Comparison of ENCODE assay signal across 8 mouse cellular contexts in the genomic region with DNA sequence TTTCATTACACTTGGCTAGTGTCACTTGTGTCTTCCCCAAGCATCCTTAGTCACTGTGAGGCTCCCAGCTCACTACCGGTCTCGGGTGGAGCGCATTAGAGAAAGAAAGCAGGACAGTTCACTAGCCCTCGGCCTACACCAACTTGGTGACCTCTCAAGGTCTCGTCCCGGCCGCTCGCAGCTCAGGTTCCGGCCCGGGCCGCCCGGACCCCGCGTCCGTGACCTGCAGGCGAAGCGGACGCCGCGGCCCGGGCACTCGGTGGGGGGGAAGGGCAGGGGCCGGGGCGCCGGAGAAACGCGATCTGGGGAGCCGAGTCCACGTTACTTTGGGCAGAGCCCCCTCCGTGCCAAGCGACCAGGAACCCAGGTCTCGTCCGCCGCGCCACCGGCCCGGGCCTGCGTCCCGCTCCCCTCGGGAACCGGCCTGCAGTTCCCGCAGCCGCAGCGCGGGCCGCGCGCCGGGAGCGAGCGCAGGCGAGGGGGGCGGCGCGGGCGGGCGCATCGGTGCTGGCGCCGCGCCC. TPM values are rescaled to one million over a fixed set of nuclear protein-coding genes. Genes with fewer than 3 reads are reported as not detected.
DNase-seq lines count a peak whose midpoint lies in the region; ATAC-seq lines count a peak whose summit lies in the region.

No protein-coding gene starts in this region.

- intact Hi-C loops in gastrocnemius, postnatal 14 days (cut with DNase I; ENCODE audit: low total_unique reads): no loop called here

- no peaks in the 10 kb centered on the region for H3K9me3 ChIP-seq in limb, embryonic 13.5 days
- no peaks in the 10 kb centered on the region for H3K9me3 ChIP-seq in midbrain, embryonic 11.5 days (ENCODE audit: control insufficient read depth, low read length)

- peak overlapping the region; percentile 99 for H3K9ac ChIP-seq in limb, embryonic 13.5 days
- H3K9ac ChIP-seq in midbrain, embryonic 11.5 days (ENCODE audit: low read length): peak overlapping the region; percentile 99

- H3K4me1 ChIP-seq in limb, embryonic 13.5 days: peaks cover 29% of the 10 kb centered on the region
- peaks cover 18% of the 10 kb centered on the region for H3K4me1 ChIP-seq in midbrain, embryonic 11.5 days (ENCODE audit: control insufficient read depth, insufficient read depth, low read length)

- DNase-seq in urinary bladder, postnatal 10 days (ENCODE audit: low spot score): peak; percentile 13
- DNase-seq in urinary bladder, adult 2 months (ENCODE audit: low spot score): no peak
- peak; percentile 71 for DNase-seq in embryo, embryonic 10.5 days (ENCODE audit: low spot score)
- DNase-seq in gastrocnemius, postnatal 14 days: peak; percentile 47
- DNase-seq in midbrain, embryonic 11.5 days (ENCODE audit: low spot score, missing footprints): peak; percentile 97
- peak; percentile 50 to 85 for DNase-seq in spleen, postnatal 4 days (ENCODE audit: low spot score in 2 of 2)

- H3K27ac ChIP-seq in limb, embryonic 13.5 days: peak overlapping the region; percentile 95
- H3K27ac ChIP-seq in midbrain, embryonic 11.5 days (ENCODE audit: low read depth, low read length): peak overlapping the region; percentile 92

- H3K4me3 ChIP-seq in limb, embryonic 13.5 days: peak overlapping the region; percentile 98
- H3K4me3 ChIP-seq in midbrain, embryonic 11.5 days (ENCODE audit: low read depth, low read length): peak overlapping the region; percentile 79

- under 1% methylated on average over 51 of the region's 61 CpGs for WGBS in limb, embryonic 13.5 days
- under 1% methylated on average over 49 of the region's 61 CpGs for WGBS in midbrain, embryonic 11.5 days

- peaks cover 8% of the 10 kb centered on the region; the same call in 1 of the 2 replicates for H3K36me3 ChIP-seq in limb, embryonic 13.5 days
- H3K36me3 ChIP-seq in midbrain, embryonic 11.5 days (ENCODE audit: control insufficient read depth, insufficient read depth, low read length): no peaks in the 10 kb centered on the region

- peak overlapping the region; percentile 82 for H3K4me2 ChIP-seq in limb, embryonic 13.5 days (replicated peaks)
- peak overlapping the region; percentile 83 for H3K4me2 ChIP-seq in midbrain, embryonic 11.5 days

- H3K27me3 ChIP-seq in limb, embryonic 13.5 days: no peaks in the 10 kb centered on the region
- no peaks in the 10 kb centered on the region for H3K27me3 ChIP-seq in midbrain, embryonic 11.5 days (ENCODE audit: control insufficient read depth, insufficient read depth, low read length)

- ATAC-seq in inflammation-experienced regulatory T-cells, adult 6 months: peak; percentile 43
- ATAC-seq in limb, embryonic 13.5 days (ENCODE audit: low FRiP score, low read depth): peak; percentile 43
- no peak; the same call in 1 of the 2 replicates for ATAC-seq in midbrain, embryonic 11.5 days (ENCODE audit: low FRiP score)

RNA-seq across cellular contexts. Expression of gene Lin9, which starts 0.3 kb away (rescaled TPM):
- polyA plus RNA-seq in urinary bladder, adult 2 months (2012; rRNA removed): 3.2 and 3.3 TPM in 2 replicates
- 1 to 10 TPM; 3.2 to 3.6 TPM for total RNA-seq in gastrocnemius, postnatal 14 days (2021)
- polyA plus RNA-seq in inflammation-experienced regulatory T-cells, adult 6 months (2017; shearing (Covaris generic)): 10 to 100 TPM; 15.2 to 21.7 (median 17.3) TPM
- polyA plus RNA-seq in limb, embryonic 13.5 days (2015; fragmentation: Nextera tagmentation; extraction: Ambion mirVana): 19.8 and 21.4 TPM in 2 replicates
- 26.2 and 30.4 TPM in 2 replicates for polyA plus RNA-seq in midbrain, embryonic 11.5 days (2014; fragmentation: Nextera tagmentation; extraction: Ambion mirVana)

RNA-seq across cellular contexts. Expression of gene Mixl1, which starts 56.2 kb away (rescaled TPM):
- polyA plus RNA-seq in urinary bladder, adult 2 months (2012; rRNA removed): not detected in 2 replicates
- not detected for total RNA-seq in gastrocnemius, postnatal 14 days (2021)
- under 1 TPM in 2 of 3 experiments, not detected in 1; 0.15 to 0.20 TPM for polyA plus RNA-seq in inflammation-experienced regulatory T-cells, adult 6 months (2017; shearing (Covaris generic))
- 0.34 and 0.46 TPM in 2 replicates for polyA plus RNA-seq in limb, embryonic 13.5 days (2015; fragmentation: Nextera tagmentation; extraction: Ambion mirVana)
- 0.08 TPM in 1 of 2 replicates, not detected in the other for polyA plus RNA-seq in midbrain, embryonic 11.5 days (2014; fragmentation: Nextera tagmentation; extraction: Ambion mirVana)
